Mouse (Mus musculus) thymus, adult 2 months (tissue): ENCODE measurements around the gene Serinc3.

Experiments used
- CTCF ChIP-seq: fragments of 200-500 bp; IDR thresholded peaks from 2 replicates; pipeline ENCODE4 v1.5.1; 2012; ENCODE audit warnings: mild to moderate bottlenecking, control low read depth, low read length, moderate library complexity, borderline replicate concordance; ENCODE audit not compliant: control insufficient read depth, poor library complexity, insufficient read depth; ENCODE audit errors: extremely low read depth
- POLR2A ChIP-seq: fragments of 200-500 bp; IDR thresholded peaks from 2 replicates; pipeline ENCODE4 v1.6.1; 2012; ENCODE audit warnings: mild to moderate bottlenecking, low read length, control low read depth, moderate library complexity; ENCODE audit not compliant: control insufficient read depth, poor library complexity, insufficient read depth; ENCODE audit errors: extremely low read depth

- no peak for TF ChIP-seq POLR2A
- no peak for TF ChIP-seq CTCF
Observed at GRCm38 (mm10) chr2:163686233-163686632, 41.3 kb upstream of the Serinc3 start.
